Mouse (Mus musculus) brown adipose tissue, adult 24 weeks (tissue): ENCODE results near the gene Gm266. TPM values are rescaled to one million over a fixed set of nuclear protein-coding genes. Genes with fewer than 3 reads are reported as not detected.
A peak's percentile ranks its signal among the peaks of the same experiment; 100 is the strongest.

Source experiments
- H3K27ac ChIP-seq: fragments of 200-500 bp; replicated peaks from 2 replicates; pipeline ENCODE4 v1.5.1; 2012; ENCODE audit warnings: low read depth, mild to moderate bottlenecking, low read length
- H3K4me1 ChIP-seq: fragments of 200-500 bp; 2 replicates; pipeline ENCODE4 v1.6.1; 2012; ENCODE audit warnings: low read length, mixed read lengths; ENCODE audit not compliant: control insufficient read depth, insufficient read depth, insufficient read length
- H3K4me3 ChIP-seq: fragments of 200-500 bp; 2 replicates; pipeline ENCODE4 v1.5.1; 2012; ENCODE audit warnings: low read depth, mild to moderate bottlenecking, low read length, moderate library complexity; ENCODE audit not compliant: insufficient read depth
- polyA plus RNA-seq: library from polyadenylated mRNA; stranded (reverse); fragments of >200 nt; gene quantifications from 2 replicates; pipeline ENCODE4 v1.2.4, GENCODE M21; 2012; ENCODE audit not compliant: missing spikeins, insufficient read depth, insufficient read length

Gm266 gene
- polyA plus RNA-seq, 1 experiment: not detected

DNA sequence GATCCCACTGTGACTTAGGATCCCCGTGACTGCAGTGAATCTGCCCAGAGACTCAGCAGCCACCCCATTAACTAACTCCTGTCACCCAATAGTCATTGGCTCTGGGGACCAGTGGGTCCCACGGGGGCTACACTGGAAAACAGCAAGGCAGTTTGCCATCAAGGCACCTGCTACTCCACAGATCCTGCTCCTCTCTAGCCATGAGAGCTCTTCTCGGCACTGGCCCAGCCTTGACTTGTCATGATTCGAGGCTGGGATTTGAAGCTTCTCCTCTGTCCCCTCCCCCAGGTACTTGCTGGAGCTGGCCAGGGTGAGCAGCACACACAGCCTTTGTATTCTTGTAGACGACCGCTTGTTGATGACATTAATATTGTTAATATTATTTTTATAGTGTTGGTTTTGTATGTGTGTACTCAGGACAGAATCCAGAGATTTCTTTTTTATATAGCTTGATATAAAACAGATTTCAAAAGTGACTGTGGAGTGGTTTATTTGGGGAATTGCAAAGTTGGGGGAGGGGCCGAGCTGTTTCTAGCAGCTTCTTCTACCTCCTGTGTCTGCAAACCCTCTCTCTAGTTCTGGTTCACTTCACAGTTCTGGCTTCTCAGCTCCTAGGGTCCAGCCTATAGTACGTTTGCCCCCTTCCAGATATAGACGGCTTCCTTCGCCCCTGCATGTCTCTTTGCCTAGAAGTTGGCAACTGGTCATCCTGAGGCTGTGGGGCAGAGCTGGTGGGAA, 30.9 kb downstream of the Gm266 start:
- Histone ChIP-seq H3K4me3 (no peak overlapping the region), H3K27ac (no peak overlapping the region), H3K4me1 (peaks cover 24% of the 10 kb centered on the region)

DNA sequence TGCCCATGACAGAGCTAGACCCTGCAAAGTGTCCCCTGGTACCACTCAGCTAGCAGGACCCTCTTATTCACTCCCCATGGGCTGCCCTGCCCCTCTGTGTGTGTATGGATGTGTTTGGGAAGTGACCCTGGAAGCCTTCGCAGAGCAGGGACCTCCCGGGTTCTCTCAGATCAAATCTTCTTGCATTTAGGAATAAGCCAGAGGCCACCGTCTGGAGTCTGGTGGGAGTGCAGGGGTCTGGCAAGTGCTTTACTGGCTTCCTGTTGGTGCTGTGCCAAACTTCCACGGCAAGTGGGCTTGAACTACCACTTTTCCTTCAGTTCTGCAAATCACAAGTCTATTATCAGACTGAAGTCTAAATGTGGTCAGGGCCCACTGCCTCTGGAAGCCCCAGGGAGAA, 31.6 kb downstream of the Gm266 start:
- Histone ChIP-seq H3K4me1 (peaks cover 26% of the 10 kb centered on the region), H3K4me3 (no peak overlapping the region), H3K27ac (no peak overlapping the region)

DNA sequence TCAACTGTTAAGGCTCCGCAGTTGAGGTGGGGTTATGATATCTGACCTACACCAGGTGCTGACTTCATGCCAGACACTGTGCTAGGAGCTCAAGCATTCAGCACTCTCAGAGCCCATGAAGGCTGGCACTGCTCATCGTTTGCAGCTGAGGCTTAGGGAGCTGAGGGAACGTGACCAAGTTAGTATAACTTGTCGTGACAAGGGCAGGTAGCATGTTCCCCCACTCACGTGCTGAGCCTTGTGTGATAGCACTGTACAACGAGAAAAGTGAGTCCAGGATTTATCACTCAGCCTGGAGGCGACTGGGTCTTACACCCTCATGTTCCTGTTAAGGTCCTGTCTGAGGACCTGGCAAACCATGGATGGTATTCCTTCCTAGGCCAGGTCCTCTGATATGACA, 34.1 kb downstream of the Gm266 start:
- Histone ChIP-seq H3K27ac (no peak overlapping the region), H3K4me3 (no peak overlapping the region), H3K4me1 (peaks cover 19% of the 10 kb centered on the region)

DNA sequence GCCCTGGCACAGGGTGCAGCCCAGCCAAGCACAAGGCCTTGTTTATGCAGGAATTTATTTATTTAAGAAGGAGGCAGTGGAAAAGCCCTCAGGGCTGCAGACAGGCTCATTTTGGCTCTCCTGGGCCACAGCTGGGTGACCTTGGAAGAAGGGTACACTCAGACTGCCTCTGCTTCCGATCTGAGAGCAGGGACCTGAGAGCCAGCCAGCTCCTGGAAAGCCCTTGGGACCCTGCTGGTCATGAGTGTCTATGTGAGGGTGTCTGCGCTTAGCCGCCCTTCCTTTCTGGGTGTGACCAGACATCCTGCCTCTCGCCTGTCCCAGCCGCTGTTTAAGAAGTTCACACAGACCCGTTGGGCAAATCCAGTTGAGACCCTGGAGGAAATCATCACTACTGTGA, 35.3 kb downstream of the Gm266 start:
- Histone ChIP-seq H3K4me3 (no peak overlapping the region), H3K4me1 (peaks cover 11% of the 10 kb centered on the region), H3K27ac (no peak overlapping the region)

DNA sequence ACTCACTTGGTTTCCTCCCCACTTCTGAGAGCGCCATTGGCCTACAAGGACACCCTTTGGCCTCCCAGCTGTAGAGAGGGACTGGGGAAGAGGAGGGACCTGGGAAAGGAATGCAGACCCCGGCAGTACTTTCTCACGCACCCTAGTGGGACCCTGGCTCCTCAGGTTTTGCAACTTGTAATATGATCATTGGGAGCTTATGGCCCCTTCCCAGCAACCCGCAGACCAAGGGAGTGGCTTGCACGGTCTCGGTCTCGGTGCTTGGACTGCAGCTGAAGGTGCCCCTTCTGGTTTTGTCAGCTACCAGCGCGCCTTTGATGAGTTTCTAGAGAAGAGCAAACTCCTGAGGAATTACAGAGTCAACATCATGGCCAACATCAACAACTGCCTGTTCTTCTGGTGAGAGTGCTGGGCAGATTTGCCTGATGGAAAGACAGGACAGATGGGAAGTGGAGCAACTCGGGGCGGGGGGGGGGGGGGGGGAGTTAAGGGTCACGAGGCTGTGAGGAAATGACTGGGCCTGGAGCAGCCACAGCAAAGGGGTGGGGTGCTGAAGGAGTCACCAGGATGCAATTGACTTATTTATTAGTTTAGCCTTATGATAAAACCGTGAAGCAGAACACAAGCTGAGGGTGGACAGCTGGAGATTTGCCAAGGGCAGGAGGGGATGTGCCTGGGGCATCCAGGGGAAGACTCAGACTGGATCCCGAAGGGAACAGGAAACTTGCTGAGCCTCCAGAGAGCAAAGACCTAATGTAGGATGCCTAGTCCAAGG, 36.5 kb downstream of the Gm266 start:
- H3K4me3 ChIP-seq: no peak overlapping the region
- H3K27ac ChIP-seq: no peak overlapping the region
- H3K4me1 ChIP-seq: peaks cover 9% of the 10 kb centered on the region

DNA sequence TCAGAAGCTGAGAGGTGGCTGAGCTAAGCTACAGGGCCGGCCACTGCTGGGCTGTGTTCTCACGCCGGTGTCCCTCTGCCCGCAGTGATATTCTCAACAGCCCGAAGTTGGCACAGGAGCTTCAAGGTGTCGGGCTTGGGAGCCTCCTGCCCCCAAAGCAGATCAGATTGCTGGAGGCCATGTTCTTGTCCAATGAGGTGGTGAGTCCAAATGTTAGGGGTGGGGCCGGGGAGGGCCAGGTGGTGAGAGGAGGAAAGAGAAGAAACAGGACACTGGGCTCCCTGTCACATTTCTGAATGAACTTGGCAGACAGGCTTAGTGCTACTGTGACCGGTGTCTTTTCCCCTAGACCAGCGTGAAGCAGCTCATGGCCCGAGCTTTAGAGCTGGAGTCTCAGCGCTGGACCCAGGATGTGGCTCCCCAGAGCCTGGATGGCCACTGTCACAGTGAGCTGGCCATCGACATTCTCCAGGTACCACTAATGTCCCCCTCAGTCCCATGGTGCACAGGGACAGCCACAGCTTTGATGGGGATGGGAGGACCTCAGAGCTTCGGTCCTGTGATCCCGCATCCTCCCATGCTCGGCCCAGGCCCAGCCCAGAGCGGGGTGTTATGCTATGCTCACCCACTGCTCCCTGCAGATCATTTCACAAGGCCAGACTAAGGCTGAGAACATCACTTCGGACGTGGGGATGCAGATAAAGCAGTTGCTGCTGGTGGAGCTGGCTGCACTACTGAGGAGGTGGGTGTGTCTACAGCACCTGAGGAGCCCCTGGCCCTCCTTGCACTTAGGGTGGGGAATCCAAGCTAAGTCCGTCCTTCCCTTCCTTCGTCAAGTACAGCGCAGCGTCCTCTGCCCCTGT, 37.5 kb downstream of the Gm266 start:
- no peak overlapping the region for H3K4me3 ChIP-seq
- H3K4me1 ChIP-seq: peaks cover 9% of the 10 kb centered on the region
- no peak overlapping the region for H3K27ac ChIP-seq

DNA sequence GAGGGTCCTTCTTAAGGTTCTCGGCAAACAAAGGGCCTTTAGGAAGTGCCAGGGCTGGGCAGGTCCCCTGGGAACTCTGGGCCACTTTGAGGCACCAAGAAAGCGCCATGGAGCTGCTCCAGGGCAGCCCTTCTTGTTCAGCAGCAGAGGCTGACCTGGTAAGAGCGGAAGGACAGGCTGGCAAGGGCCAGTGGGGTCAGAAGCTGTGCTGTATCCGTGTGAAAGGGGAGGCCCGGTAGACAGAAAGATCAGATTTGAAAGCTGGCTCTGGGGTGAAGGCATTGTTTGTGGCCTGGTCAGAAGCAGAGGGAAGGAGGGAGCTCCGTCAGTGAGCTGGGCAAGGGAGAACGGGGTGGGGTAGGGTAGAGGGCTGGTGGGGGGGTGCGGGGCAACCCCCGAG, 38.3 kb downstream of the Gm266 start:
- H3K4me3 ChIP-seq: no peak overlapping the region
- H3K4me1 ChIP-seq: peaks cover 9% of the 10 kb centered on the region
- no peak overlapping the region for H3K27ac ChIP-seq

DNA sequence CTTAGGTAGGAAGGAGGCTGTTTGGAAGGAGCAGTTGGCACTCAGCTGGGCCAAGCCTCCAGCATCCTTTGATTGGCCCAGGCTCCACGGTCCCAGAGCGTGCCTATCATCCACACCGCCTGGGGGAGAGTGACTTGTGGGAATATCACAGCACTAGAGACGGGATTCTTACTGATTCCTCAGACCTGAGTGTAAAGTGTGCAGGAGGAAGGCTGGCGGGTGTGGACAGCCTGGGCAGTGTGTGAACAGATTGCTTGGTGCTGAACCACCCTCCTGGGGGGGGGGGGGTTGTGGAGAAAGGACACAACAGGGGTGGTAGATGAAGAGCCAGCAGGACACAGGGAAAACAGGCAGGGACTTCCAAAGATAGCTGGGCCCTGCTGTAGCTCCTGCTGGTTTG, 38.9 kb downstream of the Gm266 start:
- Histone ChIP-seq H3K4me3 (no peak overlapping the region), H3K4me1 (peaks cover 14% of the 10 kb centered on the region), H3K27ac (no peak overlapping the region)

DNA sequence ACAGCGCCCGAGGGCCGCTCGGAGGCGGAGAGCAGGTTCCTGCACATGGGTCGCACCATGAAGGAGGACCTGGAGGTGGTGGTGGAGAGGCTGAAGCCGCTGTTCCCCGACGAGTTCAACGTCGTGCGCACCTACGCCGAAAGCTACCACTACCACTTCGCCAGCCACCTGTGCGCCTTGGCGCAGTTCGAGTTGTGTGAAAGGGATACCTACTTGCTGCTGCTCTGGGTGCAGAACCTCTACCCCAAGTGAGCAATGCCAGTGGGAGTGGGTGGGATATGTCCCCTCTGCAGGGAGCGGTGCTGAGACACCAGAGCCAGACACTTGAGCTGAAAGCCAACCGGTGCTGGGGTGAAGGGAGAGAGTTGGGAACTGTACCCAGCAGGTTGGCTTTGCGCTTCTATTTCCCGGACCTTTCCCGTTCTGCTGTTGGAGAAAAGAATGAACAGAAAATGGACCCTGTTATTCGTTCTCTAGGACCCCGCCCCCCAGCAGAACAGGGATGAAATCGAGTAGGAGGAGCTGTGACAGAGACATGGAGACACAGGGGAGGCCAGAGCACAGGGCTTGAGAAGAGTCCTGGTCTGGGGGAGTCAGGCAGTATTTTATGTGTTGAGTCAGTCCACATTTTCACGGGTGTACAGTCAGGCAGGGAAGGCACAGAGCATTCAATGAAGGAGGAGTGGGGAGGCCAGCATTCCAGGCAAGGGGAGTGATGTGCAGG, 39.6 kb downstream of the Gm266 start:
- Histone ChIP-seq H3K4me3 (no peak overlapping the region), H3K4me1 (peaks cover 14% of the 10 kb centered on the region), H3K27ac (no peak overlapping the region)

DNA sequence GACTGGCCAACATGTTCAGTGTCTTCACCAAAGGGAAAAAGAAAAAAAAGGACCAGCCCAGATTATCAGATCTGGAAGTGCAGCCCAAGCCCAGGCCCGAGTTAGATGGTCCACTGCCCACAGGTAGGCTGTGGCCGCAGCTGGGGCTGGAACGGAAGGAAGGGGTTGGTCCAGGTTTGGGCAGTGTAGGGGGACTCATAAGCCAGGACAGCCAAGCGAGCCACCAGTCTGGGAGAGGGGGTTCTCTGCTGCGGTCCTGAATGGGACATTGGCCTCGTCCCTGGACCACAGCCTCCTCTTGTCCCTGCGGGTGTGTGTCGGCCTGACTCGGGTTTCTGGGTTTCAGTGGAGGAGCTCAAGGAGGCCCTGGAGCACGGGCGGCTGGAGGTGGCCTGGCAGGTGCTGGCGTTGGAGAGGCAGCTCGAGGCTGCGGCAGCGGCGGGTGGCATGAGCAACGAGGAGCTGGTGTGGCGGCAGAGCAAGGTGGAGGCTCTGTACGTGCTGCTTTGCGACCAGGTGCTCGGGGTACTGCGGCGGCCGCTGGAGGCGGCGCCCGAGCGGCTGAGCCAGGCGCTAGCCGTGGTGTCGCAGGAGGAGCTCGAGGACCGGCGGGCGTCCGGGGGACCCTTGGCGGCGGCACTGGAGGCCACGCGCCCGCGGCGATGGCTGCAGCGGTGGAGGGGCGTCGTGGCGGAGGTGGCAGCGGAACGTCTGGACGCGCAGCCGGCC, 40.3 kb downstream of the Gm266 start:
- Histone ChIP-seq H3K27ac (no peak overlapping the region), H3K4me3 (no peak overlapping the region), H3K4me1 (peaks cover 14% of the 10 kb centered on the region)

DNA sequence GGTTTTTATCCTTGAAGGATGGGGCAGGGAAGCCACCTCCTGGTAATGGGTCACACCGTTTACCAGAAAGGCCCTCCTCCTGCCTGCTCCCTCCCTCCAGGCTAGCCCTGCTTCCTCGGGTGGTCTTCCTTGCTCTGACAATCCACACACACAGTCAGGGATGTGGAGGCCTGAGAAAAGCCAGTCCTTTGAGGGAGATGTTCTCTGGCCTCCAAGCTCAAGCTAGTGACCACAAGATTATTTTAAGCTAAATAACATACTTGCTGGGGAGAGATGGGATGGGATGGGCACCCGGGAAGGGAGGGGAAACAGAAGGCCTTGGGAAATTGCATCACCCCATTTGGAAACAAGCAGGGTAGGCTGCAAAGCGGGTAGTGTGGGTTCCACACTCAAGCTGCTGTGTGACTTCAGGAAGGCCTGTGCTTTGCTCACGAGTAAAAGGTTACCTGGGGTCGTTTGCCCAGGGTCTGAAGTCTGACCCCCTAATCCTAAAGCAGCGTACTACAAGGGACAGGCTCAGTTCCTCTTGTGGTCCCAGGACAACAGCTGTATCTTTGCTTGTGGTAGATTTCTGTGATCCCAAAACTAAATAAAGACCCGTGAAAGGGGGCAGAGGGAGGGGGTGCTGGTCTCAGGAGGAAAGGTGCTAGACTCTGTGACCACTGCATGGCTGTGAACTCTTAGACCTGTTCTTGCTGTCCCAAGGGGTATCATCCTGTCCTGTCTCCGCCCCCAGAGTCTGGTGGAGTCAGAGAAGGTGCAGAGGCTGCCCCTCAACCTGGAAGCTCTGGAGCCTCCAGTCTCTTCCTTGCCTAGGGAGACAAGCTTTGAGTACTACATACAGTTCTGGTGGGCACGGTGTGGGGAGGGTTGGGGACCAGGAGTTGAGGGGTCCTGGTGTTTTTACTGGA, 41.4 kb downstream of the Gm266 start:
- Histone ChIP-seq H3K4me3 (peak overlapping the region; percentile 59), H3K27ac (peak overlapping the region; percentile 46), H3K4me1 (peaks cover 5% of the 10 kb centered on the region)

DNA sequence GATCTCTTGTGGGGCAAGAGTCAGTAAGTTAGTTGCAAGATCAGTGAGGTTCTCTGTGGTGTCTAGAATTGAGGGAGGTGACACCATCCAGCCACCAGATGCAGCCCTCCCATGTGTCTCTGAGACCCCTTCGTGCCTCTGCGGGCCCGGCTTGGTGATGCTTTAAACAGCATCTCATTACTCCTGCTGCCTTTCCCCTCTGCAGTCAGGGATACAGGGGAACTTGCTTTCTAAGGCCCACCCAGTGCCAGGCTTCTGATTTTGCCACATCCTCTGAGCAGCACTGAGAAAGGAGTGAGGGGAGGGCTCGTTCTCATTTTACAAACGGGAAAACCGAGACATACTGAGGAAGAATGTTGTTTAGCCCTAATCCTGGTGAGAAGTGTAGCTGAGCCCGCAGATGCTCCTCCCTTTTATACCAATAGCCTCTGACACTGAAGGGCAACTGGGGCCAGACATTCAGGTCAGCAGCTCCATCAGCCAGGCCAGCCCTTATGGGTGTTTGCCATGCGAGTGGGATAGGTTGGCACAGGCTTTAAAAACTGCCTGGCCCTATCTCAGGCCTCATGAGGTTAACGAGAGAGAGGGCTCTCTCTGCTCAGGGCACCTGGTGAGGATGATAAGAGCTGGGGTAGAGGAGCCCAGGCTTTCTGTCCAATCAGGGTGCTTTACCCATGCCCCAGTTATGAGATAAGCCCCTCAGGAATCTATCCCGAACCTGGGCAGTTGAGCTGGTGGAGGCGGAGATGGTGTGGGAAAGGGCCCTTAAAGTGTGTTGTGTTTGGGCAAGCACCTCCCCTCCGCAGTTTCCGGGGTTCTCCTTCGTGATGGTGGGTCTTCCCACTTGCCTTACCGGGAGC, 42.4 kb downstream of the Gm266 start:
- H3K4me3 ChIP-seq: peak overlapping the region; percentile 59
- H3K4me1 ChIP-seq: peaks cover 5% of the 10 kb centered on the region
- no peak overlapping the region for H3K27ac ChIP-seq
